Comparison of ENCODE assay signal across 31 mouse cellular contexts in genomic region chr13:25099508-25099907, GRCm38 (mm10). TPM values are rescaled to one million over a fixed set of nuclear protein-coding genes. Genes with fewer than 3 reads are reported as not detected.
DNase-seq lines count a peak whose midpoint lies in the region; ATAC-seq and TF ChIP-seq lines count a peak whose summit lies in the region.
"Had no signal": no experiment of that assay in that cellular context is flagged by ENCODE, and none has a peak within 500 bp of the region (broad histone marks: within the 10 kb centered on the region; RNA-seq: fewer than 3 reads in every experiment).

No protein-coding gene starts in this region.

- WGBS in forebrain, postnatal 0 days, result 59% methylated on average over 3 of the region's 3 CpGs
- 75% methylated on average over 3 of the region's 3 CpGs for WGBS in forebrain, embryonic 13.5 days

- no peak for DNase-seq in forebrain, postnatal 0 days
- peak; percentile 10 for DNase-seq in layer of hippocampus, adult 11-12 months (ENCODE audit: low spot score)
- no peak for DNase-seq in layer of hippocampus, postnatal 36 days
- DNase-seq in left cerebral cortex, postnatal 14 days (ENCODE audit: low spot score in 2 of 2), result peak; percentile 22 to 37
- no peak for DNase-seq in left cerebral cortex, adult 9 months (ENCODE audit: low spot score in 2 of 2)
- DNase-seq in brain, embryonic 14.5 days (ENCODE audit: low read depth), result peak; percentile 30
- DNase-seq: adrenal gland, postnatal 10 days; cerebellum, adult 11-12 months; cerebellum, adult 9-11 months; gastrocnemius, postnatal 10 days; heart, postnatal 10 days; kidney, postnatal 10 days; lung, embryonic 14.5 days; right cerebral cortex, postnatal 14 days had no signal

- TF ChIP-seq CTCF in forebrain, postnatal 0 days (IDR thresholded peaks at IDR 0.05; ENCODE audit: low read depth), result no peak
- no peak for TF ChIP-seq CTCF in brain, embryonic 14.5 days (IDR thresholded peaks at IDR 0.05; ENCODE audit: borderline replicate concordance, extremely low read depth, insufficient read depth, insufficient read length)

- intact Hi-C loops in left cerebral cortex, postnatal 14 days (cut with DNase I), result no loop called here

- H3K27ac ChIP-seq in forebrain, postnatal 0 days (ENCODE audit: low read depth, low read length), result no peak overlapping the region
- no peak overlapping the region for H3K27ac ChIP-seq in forebrain, embryonic 13.5 days
- H3K27ac ChIP-seq: embryonic facial prominence, embryonic 13.5 days; forebrain, embryonic 10.5 days; heart, embryonic 13.5 days; hindbrain, embryonic 14.5 days; limb, embryonic 12.5 days; liver, embryonic 15.5 days; midbrain, embryonic 12.5 days; stomach, embryonic 15.5 days had no signal

- H3K9me3 ChIP-seq in forebrain, postnatal 0 days (ENCODE audit: low read length), result no peaks in the 10 kb centered on the region
- no peaks in the 10 kb centered on the region for H3K9me3 ChIP-seq in forebrain, embryonic 13.5 days (replicated peaks)
- H3K9me3 ChIP-seq: embryonic facial prominence, embryonic 13.5 days; forebrain, embryonic 10.5 days; heart, embryonic 13.5 days; limb, embryonic 12.5 days; liver, embryonic 15.5 days; midbrain, embryonic 12.5 days; stomach, embryonic 15.5 days had no signal

- peak; percentile 89 for ATAC-seq in forebrain, postnatal 0 days
- no peak for ATAC-seq in forebrain, embryonic 13.5 days
- ATAC-seq: intestine, postnatal 0 days; Patski had no signal

- no peaks in the 10 kb centered on the region for H3K4me1 ChIP-seq in forebrain, postnatal 0 days (ENCODE audit: insufficient read depth)
- H3K4me1 ChIP-seq in forebrain, embryonic 13.5 days, result peaks cover 3% of the 10 kb centered on the region; the same call in 1 of the 2 replicates
- H3K4me1 ChIP-seq: embryonic facial prominence, embryonic 13.5 days; forebrain, embryonic 10.5 days; heart, embryonic 13.5 days; liver, embryonic 15.5 days; midbrain, embryonic 12.5 days; stomach, embryonic 15.5 days had no signal

- H3K36me3 ChIP-seq in forebrain, postnatal 0 days (ENCODE audit: insufficient read depth), result no peaks in the 10 kb centered on the region
- H3K36me3 ChIP-seq in forebrain, embryonic 13.5 days (ENCODE audit: poor library complexity, severe bottlenecking), result no peaks in the 10 kb centered on the region
- H3K36me3 ChIP-seq: embryonic facial prominence, embryonic 13.5 days; forebrain, embryonic 10.5 days; heart, embryonic 13.5 days; limb, embryonic 12.5 days; liver, embryonic 15.5 days; midbrain, embryonic 12.5 days; stomach, embryonic 15.5 days had no signal

- H3K9ac ChIP-seq in forebrain, postnatal 0 days, result no peak overlapping the region
- no peak overlapping the region for H3K9ac ChIP-seq in forebrain, embryonic 13.5 days
- H3K9ac ChIP-seq: embryonic facial prominence, embryonic 13.5 days; heart, embryonic 13.5 days; hindbrain, embryonic 14.5 days; limb, embryonic 12.5 days; liver, embryonic 15.5 days; lung, embryonic 14.5 days; midbrain, embryonic 12.5 days; stomach, embryonic 15.5 days had no signal

- H3K27me3 ChIP-seq in forebrain, postnatal 0 days (ENCODE audit: insufficient read depth, low read length), result no peaks in the 10 kb centered on the region
- H3K27me3 ChIP-seq in forebrain, embryonic 13.5 days, result no peaks in the 10 kb centered on the region
- H3K27me3 ChIP-seq: embryonic facial prominence, embryonic 13.5 days; heart, embryonic 13.5 days; limb, embryonic 12.5 days; liver, embryonic 15.5 days; midbrain, embryonic 12.5 days; Patski; stomach, embryonic 15.5 days had no signal

- no peak overlapping the region for H3K4me3 ChIP-seq in forebrain, postnatal 0 days (ENCODE audit: low read depth, low read length)
- no peak overlapping the region for H3K4me3 ChIP-seq in forebrain, embryonic 13.5 days
- H3K4me3 ChIP-seq: embryonic facial prominence, embryonic 13.5 days; forebrain, embryonic 10.5 days; heart, embryonic 13.5 days; limb, embryonic 12.5 days; liver, embryonic 15.5 days; midbrain, embryonic 12.5 days; stomach, embryonic 15.5 days had no signal

- no peak overlapping the region for H3K4me2 ChIP-seq in forebrain, postnatal 0 days (ENCODE audit: low read depth)
- H3K4me2 ChIP-seq in forebrain, embryonic 13.5 days, result no peak overlapping the region
- H3K4me2 ChIP-seq: embryonic facial prominence, embryonic 13.5 days; heart, embryonic 13.5 days; hindbrain, embryonic 14.5 days; limb, embryonic 12.5 days; liver, embryonic 15.5 days; lung, embryonic 14.5 days; midbrain, embryonic 12.5 days; stomach, embryonic 15.5 days had no signal

- no peak for TF ChIP-seq POLR2A in brain, embryonic 14.5 days (IDR thresholded peaks at IDR 0.05; ENCODE audit: borderline replicate concordance, extremely low read depth, insufficient read depth, insufficient read length, poor library complexity, severe bottlenecking)

RNA-seq across cellular contexts. Expression of gene Dcdc2a, which starts 43.7 kb away (rescaled TPM):
- total RNA-seq in forebrain, postnatal 0 days (2014; rRNA removed), result 2.2 and 3.2 TPM in 2 replicates
- polyA plus RNA-seq in forebrain, postnatal 0 days (2015; fragmentation: Nextera tagmentation; extraction: Ambion mirVana), result 3.7 and 4.8 TPM in 2 replicates
- polyA plus RNA-seq in forebrain, embryonic 13.5 days (2015; fragmentation: Nextera tagmentation; extraction: Ambion mirVana), result 1.9 and 2.1 TPM in 2 replicates
- 10 to 100 TPM in 1 of 2 experiments, 1 to 10 TPM in 1; 9.9 to 10.3 TPM for total RNA-seq in layer of hippocampus, postnatal 36 days (2021)
- 1 to 10 TPM; 3.5 to 8.5 TPM for total RNA-seq in left cerebral cortex, postnatal 14 days (2021)
- polyA plus RNA-seq in brain, embryonic 14.5 days (2012; rRNA removed), result 0.82 and 2.9 TPM in 2 replicates
- total RNA-seq: common myeloid progenitor, adult 5-6 weeks; heart, adult 8-10 months; hematopoietic stem cell, adult 5-6 weeks; megakaryocyte progenitor cell, adult 5-6 weeks; MEL; monocyte, adult 5-6 weeks had no signal

Comparison
In these comparisons a context has a peak if more than half of its experiments do, and no peak if none do; other contexts are left out.
1. DNase-seq: peak in layer of hippocampus, adult 11-12 months (single experiment), left cerebral cortex, postnatal 14 days (2 of 2) and brain, embryonic 14.5 days (single experiment); none in forebrain, postnatal 0 days (single experiment), layer of hippocampus, postnatal 36 days (0 of 2) and left cerebral cortex, adult 9 months (0 of 2).